Mouse (Mus musculus) olfactory bulb, adult 2 months (tissue): Measurements from ENCODE around the gene M1ap.

Experiments
- CTCF ChIP-seq: fragments of 200-500 bp; IDR thresholded peaks from 2 replicates; pipeline ENCODE4 v1.5.1; 2012; ENCODE audit warnings: low read depth, mild to moderate bottlenecking, low read length, moderate library complexity; ENCODE audit not compliant: insufficient read depth
- POLR2A ChIP-seq: fragments of 200-500 bp; IDR thresholded peaks from 2 replicates; pipeline ENCODE4 v1.6.1; 2012; ENCODE audit warnings: mild to moderate bottlenecking, low read depth, low read length, moderate library complexity; ENCODE audit not compliant: insufficient read depth

DNA sequence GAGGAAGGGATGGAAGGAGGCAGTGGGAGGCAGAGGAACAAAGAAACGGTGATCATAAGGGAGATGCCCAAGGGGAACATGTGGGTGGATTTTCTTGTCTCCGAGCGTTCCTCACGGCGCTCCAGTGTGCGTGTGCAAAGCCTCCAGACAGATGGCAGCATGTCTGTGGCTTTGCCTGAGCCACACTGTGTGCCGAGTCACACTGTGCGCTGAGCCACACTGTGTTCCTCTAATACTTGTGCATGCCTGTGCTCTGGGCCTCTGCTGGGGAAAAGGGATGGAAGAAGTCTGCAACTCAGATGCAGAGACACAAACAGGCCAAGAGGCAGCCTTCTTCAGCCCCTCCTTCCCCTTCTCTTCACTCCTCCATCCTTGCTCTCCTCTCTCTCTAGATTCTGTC, 80.6 kb downstream of the M1ap start:
- TF ChIP-seq CTCF (no peak), POLR2A (no peak)
